Mouse (Mus musculus) hindbrain, embryonic 14.5 days (tissue): ENCODE results near the gene Rtn2. TPM values are rescaled to one million over a fixed set of nuclear protein-coding genes. Genes with fewer than 3 reads are reported as not detected.
A peak's percentile ranks its signal among the peaks of the same experiment; 100 is the strongest.

Source experiments
- ATAC-seq: fragments of 200-750 bp; cut with Nextera tagmentation; 2 replicates; pipeline ENCODE4 v1.8.0; 2017; ENCODE audit warnings: moderate number of reproducible peaks, mild to moderate bottlenecking, moderate TSS enrichment, moderate library complexity; ENCODE audit not compliant: low FRiP score
- DNase-seq: peaks from one replicate; pipeline ENCODE4 v3.0.0-alpha.2; 2015; ENCODE audit warnings: low spot score
- H3K27ac ChIP-seq: fragments of 300-500 bp; sonication (generic); 2 replicates; pipeline ENCODE4 v1.5.1; 2014; ENCODE audit warnings: mild to moderate bottlenecking, moderate library complexity
- H3K27me3 ChIP-seq: fragments of 300-500 bp; sonication (generic); 2 replicates; pipeline ENCODE4 v1.6.1; 2014; ENCODE audit warnings: mild to moderate bottlenecking, low read length, mixed read lengths; ENCODE audit not compliant: control insufficient read depth, insufficient read depth
- H3K36me3 ChIP-seq: fragments of 300-500 bp; sonication (generic); replicated peaks from 2 replicates; pipeline ENCODE4 v1.6.1; 2014; ENCODE audit not compliant: control insufficient read depth, insufficient read depth
- H3K4me1 ChIP-seq: fragments of 300-500 bp; sonication (generic); replicated peaks from 2 replicates; pipeline ENCODE4 v1.6.1; 2014; ENCODE audit warnings: antibody characterized with exemption, low read length, mixed read lengths; ENCODE audit not compliant: control insufficient read depth, insufficient read depth
- H3K4me2 ChIP-seq: fragments of 300-500 bp; sonication (generic); replicated peaks from 2 replicates; pipeline ENCODE4 v1.6.1; 2014; ENCODE audit warnings: mild to moderate bottlenecking, moderate library complexity
- H3K4me3 ChIP-seq: fragments of 300-500 bp; sonication (generic); replicated peaks from 2 replicates; pipeline ENCODE4 v1.5.1; 2014; ENCODE audit warnings: mild to moderate bottlenecking, low read length
- H3K9ac ChIP-seq: fragments of 300-500 bp; sonication (generic); 2 replicates; pipeline ENCODE4 v1.6.1; 2014
- H3K9me3 ChIP-seq: fragments of 300-500 bp; sonication (generic); 2 replicates; pipeline ENCODE4 v1.6.1; 2016; ENCODE audit warnings: low read length; ENCODE audit not compliant: control insufficient read depth
- WGBS: fragments of 180-500 bp; shearing (Covaris S2); extraction: QIAGEN DNeasy Blood & Tissue Kit; methylation state at CpG from one replicate; pipeline ENCODE4 v1.1.7; 2014; 5-methylcytosine and 5-hydroxymethylcytosine counted together
- polyA plus RNA-seq: library from polyadenylated mRNA; unstranded; fragments of >200 nt; fragmentation: Nextera tagmentation; extraction: Ambion mirVana; gene quantifications from 2 replicates; pipeline ENCODE4 v1.2.1, GENCODE M21; 2014

Gene Rtn2
- polyA plus RNA-seq, 1 experiment from 2014 or later = 106 TPM

DNA sequence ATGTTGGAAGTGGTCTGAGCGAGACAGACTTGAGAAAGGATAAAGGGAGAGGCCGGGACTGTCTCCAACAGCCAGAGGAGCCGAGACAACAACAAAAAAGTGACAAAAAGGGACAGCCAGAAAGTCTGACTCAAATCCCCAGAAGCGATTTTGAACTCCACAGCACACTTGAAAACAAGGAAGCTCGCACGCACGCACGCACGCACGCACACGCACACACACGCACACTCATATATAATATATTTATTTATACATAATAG is 20.6 kb downstream of the Rtn2 start:
- Histone ChIP-seq H3K9me3 (no peaks in the 10 kb centered on the region), H3K4me2 (no peak overlapping the region), H3K4me1 (peaks cover 11% of the 10 kb centered on the region), H3K27ac (no peak overlapping the region), H3K27me3 (peaks cover 62% of the 10 kb centered on the region), H3K9ac (no peak overlapping the region), H3K4me3 (no peak overlapping the region), H3K36me3 (no peaks in the 10 kb centered on the region)
- ATAC-seq (no peak), DNase-seq (no peak)
- WGBS = 82% methylated on average over 12 of the region's 12 CpGs

DNA sequence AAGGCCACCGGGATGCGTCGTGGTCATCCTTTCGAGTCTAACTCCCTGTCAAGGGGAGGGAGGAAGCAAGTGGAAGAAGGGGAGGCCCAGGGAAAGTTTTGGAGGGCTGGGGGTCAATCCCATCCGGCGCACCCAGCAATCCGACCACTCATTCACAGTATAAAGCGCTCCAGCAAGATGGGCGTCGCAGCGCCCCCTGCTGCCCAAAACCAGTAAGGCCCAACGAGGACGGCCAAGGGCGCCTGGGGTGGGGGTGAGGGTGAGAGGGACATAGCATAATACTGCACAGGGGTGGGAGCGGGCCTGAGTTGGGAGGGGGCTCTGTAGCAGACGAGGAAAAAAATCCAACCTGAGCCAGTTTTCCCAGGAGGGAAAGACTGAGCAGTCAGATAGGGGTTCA is 21.3 kb downstream of the Rtn2 start:
- H3K4me1 ChIP-seq = peaks cover 12% of the 10 kb centered on the region
- H3K4me2 ChIP-seq = peak overlapping the region; percentile 46
- no peaks in the 10 kb centered on the region for H3K9me3 ChIP-seq
- H3K4me3 ChIP-seq = 0 out of 2 replicates have a peak overlapping the region, but pooled peaks have one; percentile 28
- no peaks in the 10 kb centered on the region for H3K36me3 ChIP-seq
- peaks cover 62% of the 10 kb centered on the region for H3K27me3 ChIP-seq
- 1% methylated on average over 16 of the region's 16 CpGs for WGBS
- DNase-seq (peak; percentile 69), ATAC-seq (no peak)
- H3K9ac ChIP-seq = no peak overlapping the region
- H3K27ac ChIP-seq = no peak overlapping the region

DNA sequence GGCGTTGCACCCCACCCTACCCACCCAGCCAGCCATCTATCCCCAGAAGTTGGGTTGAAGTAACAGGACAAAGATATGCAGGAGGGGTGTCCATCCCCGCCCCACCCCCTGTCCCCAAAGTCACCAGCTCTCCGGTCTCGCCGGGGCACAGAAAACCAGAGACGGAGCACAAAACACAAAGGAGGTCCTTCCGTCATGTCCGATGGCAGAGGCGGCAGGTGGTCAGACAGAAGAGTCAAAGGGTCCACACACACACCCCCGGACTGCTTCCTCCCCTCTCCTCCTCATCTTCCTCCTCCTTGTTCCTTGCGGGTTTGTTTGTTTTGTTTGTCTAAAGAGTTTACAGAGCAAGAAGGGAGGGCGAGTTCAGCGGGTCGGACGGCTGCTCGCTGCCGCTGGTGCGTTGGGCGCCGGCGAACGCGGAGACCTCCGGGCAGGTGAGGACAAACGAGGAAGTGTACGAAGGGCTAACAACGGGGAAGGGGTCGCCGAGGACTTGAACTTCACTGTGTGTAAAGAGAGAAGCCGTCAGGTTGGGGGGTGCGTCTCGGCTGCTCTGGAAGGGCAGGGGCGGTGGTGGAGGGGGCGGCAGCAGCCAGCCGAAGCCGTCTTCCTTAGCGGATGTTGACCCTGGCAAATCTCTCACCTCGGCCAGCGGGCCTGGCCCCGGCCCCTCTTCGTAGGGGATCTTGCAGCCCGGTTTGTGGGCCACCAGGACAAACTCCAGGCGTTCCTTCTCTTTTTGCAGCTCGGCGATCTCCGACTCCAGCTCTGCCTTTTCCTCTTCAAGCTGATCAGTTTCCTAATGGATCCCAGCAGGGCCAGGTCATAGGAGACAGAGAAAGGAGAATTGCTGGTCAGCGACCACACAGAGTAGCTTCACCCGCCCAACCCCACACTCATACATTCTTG is 22.3 kb downstream of the Rtn2 start:
- H3K36me3 ChIP-seq = no peaks in the 10 kb centered on the region
- H3K4me2 ChIP-seq = peak overlapping the region; percentile 46
- ATAC-seq (no peak), DNase-seq (no peak)
- peak overlapping the region; percentile 28 for H3K4me3 ChIP-seq
- H3K27me3 ChIP-seq = peaks cover 62% of the 10 kb centered on the region
- H3K4me1 ChIP-seq = peaks cover 21% of the 10 kb centered on the region
- H3K9me3 ChIP-seq = no peaks in the 10 kb centered on the region
- H3K27ac ChIP-seq = no peak overlapping the region
- 2% methylated on average over 48 of the region's 48 CpGs for WGBS
- peak overlapping the region; percentile 41 for H3K9ac ChIP-seq

- no peak overlapping the region for H3K4me2 ChIP-seq
Observed at GRCm38 (mm10) chr7:19305413-19305735, 22.9 kb downstream of the Rtn2 start.

GRCm38 (mm10) chr7:19305796-19306765 is 23.7 kb downstream of the Rtn2 start:
- no peak overlapping the region for H3K4me3 ChIP-seq
- H3K36me3 ChIP-seq = no peaks in the 10 kb centered on the region
- no peak overlapping the region for H3K4me2 ChIP-seq
- H3K27me3 ChIP-seq = peaks cover 62% of the 10 kb centered on the region
- 45% methylated on average over 16 of the region's 16 CpGs for WGBS
- H3K9me3 ChIP-seq = no peaks in the 10 kb centered on the region
- H3K4me1 ChIP-seq = peaks cover 21% of the 10 kb centered on the region
- H3K9ac ChIP-seq = no peak overlapping the region
- DNase-seq = no peak
- no peak overlapping the region for H3K27ac ChIP-seq
- ATAC-seq = no peak

More at GRCm38 (mm10) chr7:19305413-19305735, 22.9 kb downstream of the Rtn2 start:
- H3K4me1 ChIP-seq = peaks cover 21% of the 10 kb centered on the region
- WGBS = 7% methylated on average over 6 of the region's 6 CpGs
- no peak overlapping the region for H3K27ac ChIP-seq
- H3K9ac ChIP-seq = peak overlapping the region; percentile 41
- H3K27me3 ChIP-seq = peaks cover 62% of the 10 kb centered on the region
- DNase-seq = no peak
- ATAC-seq = no peak
- no peaks in the 10 kb centered on the region for H3K36me3 ChIP-seq
- no peak overlapping the region for H3K4me3 ChIP-seq
- no peaks in the 10 kb centered on the region for H3K9me3 ChIP-seq

- H3K27me3 ChIP-seq = peaks cover 54% of the 10 kb centered on the region
- no peak overlapping the region for H3K4me3 ChIP-seq
- 69% methylated on average over 25 of the region's 25 CpGs for WGBS
- no peak overlapping the region for H3K27ac ChIP-seq
- no peak for DNase-seq
- H3K9ac ChIP-seq = no peak overlapping the region
- H3K9me3 ChIP-seq = no peaks in the 10 kb centered on the region
- H3K36me3 ChIP-seq = no peaks in the 10 kb centered on the region
- peak overlapping the region; percentile 69; the same call in 1 of the 2 replicates for H3K4me2 ChIP-seq
- no peak for ATAC-seq
- peaks cover 21% of the 10 kb centered on the region for H3K4me1 ChIP-seq
Observed at GRCm38 (mm10) chr7:19306819-19307738, 24.7 kb downstream of the Rtn2 start.

GRCm38 (mm10) chr7:19307739-19308453 is 25.5 kb downstream of the Rtn2 start:
- peak overlapping the region; percentile 29; the same call in 1 of the 2 replicates for H3K9ac ChIP-seq
- H3K36me3 ChIP-seq = no peaks in the 10 kb centered on the region
- H3K27me3 ChIP-seq = peaks cover 46% of the 10 kb centered on the region
- no peaks in the 10 kb centered on the region for H3K9me3 ChIP-seq
- H3K27ac ChIP-seq = peak overlapping the region; percentile 5; the same call in 1 of the 2 replicates
- WGBS = 3% methylated on average over 18 of the region's 18 CpGs
- ATAC-seq (peak; percentile 40), DNase-seq (peak; percentile 50)
- peaks cover 21% of the 10 kb centered on the region for H3K4me1 ChIP-seq
- peak overlapping the region; percentile 69 for H3K4me2 ChIP-seq
- H3K4me3 ChIP-seq = peak overlapping the region; percentile 51
